Mouse (Mus musculus) kidney, adult 2 months (tissue): ENCODE measurements at regions not wholly inside any gene's neighbourhood (a gene's known extent, or its start where the extent isn't known, plus 50 kb on each side); places are given as distances from the start of the nearest gene placed in this dataset.

Experiments
- DNase-seq: peaks from one replicate; pipeline ENCODE4 v3.0.0; 2021
- H3K27ac ChIP-seq: fragments of 200-500 bp; 2 replicates; pipeline ENCODE4 v1.5.1; 2012; ENCODE audit warnings: low read depth, low read length, control low read depth, inconsistent platforms; ENCODE audit not compliant: insufficient read depth
- H3K27me3 ChIP-seq: fragments of 200-500 bp; replicated peaks from 2 replicates; pipeline ENCODE4 v1.6.1; 2012; ENCODE audit warnings: mild to moderate bottlenecking, moderate library complexity, low read length, inconsistent platforms; ENCODE audit not compliant: control insufficient read depth, insufficient read depth
- H3K36me3 ChIP-seq: fragments of 200-500 bp; 2 replicates; pipeline ENCODE4 v1.6.1; 2012; ENCODE audit warnings: mild to moderate bottlenecking, moderate library complexity, low read length, inconsistent platforms; ENCODE audit not compliant: control insufficient read depth, insufficient read depth
- H3K4me1 ChIP-seq: fragments of 200-500 bp; 2 replicates; pipeline ENCODE4 v1.6.1; 2011; ENCODE audit warnings: low read length; ENCODE audit not compliant: control insufficient read depth, insufficient read depth
- H3K4me3 ChIP-seq: fragments of 200-500 bp; 2 replicates; pipeline ENCODE4 v1.5.1; 2011; ENCODE audit warnings: mild to moderate bottlenecking, low read depth, low read length, control low read depth; ENCODE audit not compliant: insufficient read depth
- CTCF ChIP-seq: fragments of 200-500 bp; conservative IDR thresholded peaks from 2 replicates; pipeline ENCODE4 v1.5.1; 2011; ENCODE audit warnings: low read depth, mild to moderate bottlenecking, control low read depth, low read length, moderate library complexity, mixed read lengths; ENCODE audit not compliant: insufficient read depth, insufficient read length
- POLR2A ChIP-seq: fragments of 200-500 bp; IDR thresholded peaks from one replicate; pipeline ENCODE4 v1.6.1; 2011; ENCODE audit warnings: low read depth, low read length, control low read depth
- WGBS: fragments of 180-500 bp; shearing (Covaris S2); methylation state at CpG from one replicate; pipeline ENCODE4 v1.1.7; 2018; 5-methylcytosine and 5-hydroxymethylcytosine counted together

GRCm38 (mm10) chr6:117504771-117505170 is 336.2 kb upstream of the Zfp637 start:
- Histone ChIP-seq H3K4me3 (no peak overlapping the region), H3K36me3 (no peaks in the 10 kb centered on the region), H3K4me1 (no peaks in the 10 kb centered on the region), H3K27me3 (no peaks in the 10 kb centered on the region), H3K27ac (no peak overlapping the region)
- 78% methylated on average over 10 of the region's 10 CpGs for WGBS
- TF ChIP-seq POLR2A (no peak), CTCF (no peak)
- DNase-seq, result no peak

- WGBS, result 47% methylated on average over 3 of the region's 3 CpGs
These were observed 335.5 kb upstream of the Zfp637 start for GRCm38 (mm10) chr6:117505431-117505830.

DNA sequence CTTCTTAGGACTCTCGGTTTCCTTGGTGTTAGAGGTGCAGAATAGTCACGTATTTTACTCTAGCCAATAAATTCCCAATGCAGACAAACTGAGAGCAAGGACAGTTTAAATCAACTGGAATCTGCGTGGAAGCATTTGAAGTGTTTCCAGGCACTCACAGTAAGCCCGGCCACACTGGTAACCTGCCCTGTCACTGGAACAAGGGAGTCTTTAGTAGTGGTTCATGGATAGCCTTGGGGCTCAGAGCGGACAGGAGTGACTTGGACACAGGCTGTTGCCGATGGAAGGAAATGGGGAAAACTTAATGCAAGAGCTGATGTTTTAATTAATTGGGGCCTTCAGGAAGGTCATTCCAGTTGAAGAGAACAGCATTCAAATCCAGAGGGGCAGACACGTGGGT is 334.4 kb upstream of the Zfp637 start:
- TF ChIP-seq CTCF (no peak), POLR2A (no peak)
- Histone ChIP-seq H3K4me1 (no peaks in the 10 kb centered on the region), H3K36me3 (no peaks in the 10 kb centered on the region), H3K27me3 (no peaks in the 10 kb centered on the region), H3K27ac (no peak overlapping the region), H3K4me3 (no peak overlapping the region)
- WGBS, result 43% methylated on average over 7 of the region's 7 CpGs
- no peak for DNase-seq

More at GRCm38 (mm10) chr6:117505431-117505830, 335.5 kb upstream of the Zfp637 start:
- Histone ChIP-seq H3K4me1 (no peaks in the 10 kb centered on the region), H3K27me3 (no peaks in the 10 kb centered on the region), H3K27ac (no peak overlapping the region), H3K4me3 (no peak overlapping the region), H3K36me3 (no peaks in the 10 kb centered on the region)
- TF ChIP-seq POLR2A (no peak), CTCF (no peak)
- peak; percentile 61 for DNase-seq

DNA sequence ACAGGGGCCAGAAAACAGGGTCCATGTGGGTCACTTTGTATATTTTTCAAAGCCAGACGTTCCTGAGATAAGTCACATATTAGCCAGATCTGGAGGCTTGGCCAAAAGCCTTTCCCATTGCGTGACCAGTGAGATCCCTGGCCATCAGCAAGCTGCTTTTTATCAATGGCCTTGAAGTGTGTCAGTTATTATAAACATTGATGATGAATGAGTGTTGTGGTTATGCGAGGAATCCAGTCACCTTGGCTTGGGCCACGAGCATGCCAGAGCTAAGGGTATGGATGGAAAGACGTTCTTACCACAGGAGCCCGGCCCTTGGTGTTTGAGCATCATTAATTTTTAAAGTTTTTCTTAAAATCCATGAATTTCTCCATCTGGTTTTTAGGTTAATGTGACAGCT is 332.1 kb upstream of the Zfp637 start:
- H3K27ac ChIP-seq, result no peak overlapping the region
- 42% methylated on average over 6 of the region's 6 CpGs for WGBS
- TF ChIP-seq CTCF (no peak), POLR2A (no peak)
- no peaks in the 10 kb centered on the region for H3K36me3 ChIP-seq
- DNase-seq, result no peak
- no peaks in the 10 kb centered on the region for H3K4me1 ChIP-seq
- H3K4me3 ChIP-seq, result no peak overlapping the region
- no peaks in the 10 kb centered on the region for H3K27me3 ChIP-seq

GRCm38 (mm10) chr6:117510026-117510425 is 331.0 kb upstream of the Zfp637 start:
- Histone ChIP-seq H3K27ac (no peak overlapping the region), H3K4me1 (no peaks in the 10 kb centered on the region), H3K36me3 (no peaks in the 10 kb centered on the region), H3K27me3 (no peaks in the 10 kb centered on the region), H3K4me3 (no peak overlapping the region)
- no peak for DNase-seq
- TF ChIP-seq CTCF (no peak), POLR2A (no peak)
- whole genome bisulfite sequencing, result 87% methylated on average over 4 of the region's 4 CpGs

DNA sequence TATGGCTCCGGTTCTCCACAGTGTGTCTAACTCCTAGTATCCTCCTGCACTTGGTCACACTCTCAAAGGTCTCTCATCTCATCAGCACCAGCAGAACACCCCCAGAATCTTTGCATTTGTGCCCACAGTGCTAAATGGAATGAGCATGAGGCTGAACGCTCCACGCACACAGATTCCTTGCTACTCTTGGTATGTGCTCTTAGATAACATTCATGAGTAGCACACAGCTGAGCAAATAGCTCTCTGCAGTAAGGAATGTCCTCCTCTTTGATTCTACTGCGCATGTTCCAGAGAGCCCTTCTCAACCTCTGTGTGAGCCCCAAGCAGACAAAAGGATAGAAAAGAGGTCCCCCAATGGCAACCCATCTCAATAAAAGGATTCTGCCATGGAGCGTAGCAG is 326.1 kb upstream of the Zfp637 start:
- TF ChIP-seq POLR2A (no peak), CTCF (no peak)
- Histone ChIP-seq H3K4me1 (no peaks in the 10 kb centered on the region), H3K4me3 (no peak overlapping the region), H3K36me3 (no peaks in the 10 kb centered on the region), H3K27ac (no peak overlapping the region; the same call in 1 of the 2 replicates), H3K27me3 (no peaks in the 10 kb centered on the region)
- 85% methylated on average over 5 of the region's 5 CpGs for WGBS
- no peak for DNase-seq

- H3K36me3 ChIP-seq, result no peaks in the 10 kb centered on the region
- no peaks in the 10 kb centered on the region for H3K4me1 ChIP-seq
- no peaks in the 10 kb centered on the region for H3K27me3 ChIP-seq
- no peak for DNase-seq
- TF ChIP-seq POLR2A (no peak), CTCF (no peak)
- H3K27ac ChIP-seq, result no peak overlapping the region
- no peak overlapping the region for H3K4me3 ChIP-seq
- 55% methylated on average over 7 of the region's 7 CpGs for WGBS
These were observed 324.1 kb upstream of the Zfp637 start for GRCm38 (mm10) chr6:117516906-117517305.

- Histone ChIP-seq H3K36me3 (no peaks in the 10 kb centered on the region), H3K4me3 (no peak overlapping the region), H3K4me1 (no peaks in the 10 kb centered on the region), H3K27me3 (no peaks in the 10 kb centered on the region), H3K27ac (no peak overlapping the region)
- no peak for DNase-seq
- 28% methylated on average over 3 of the region's 3 CpGs for WGBS
- no peak for TF ChIP-seq POLR2A
- TF ChIP-seq CTCF, result no peak
These were observed 322.0 kb upstream of the Zfp637 start for GRCm38 (mm10) chr6:117518939-117519338.
